Mouse (Mus musculus) spleen, adult 2 months (tissue): Measurements from ENCODE around the gene Shox2. TPM values are rescaled to one million over a fixed set of nuclear protein-coding genes. Genes with fewer than 3 reads are reported as not detected.

Experiments used
- DNase-seq, 2 experiments: peaks; one replicate each; pipeline versions ENCODE4 v3.0.0 to v3.0.0-alpha.2; 2012 to 2021; ENCODE audit warnings: low spot score in 2 of 2, low read depth in 1 of 2
- H3K27ac ChIP-seq: fragments of 200-500 bp; 2 replicates; pipeline ENCODE4 v1.5.1; 2012; ENCODE audit warnings: low read length, inconsistent platforms; ENCODE audit not compliant: insufficient read depth
- H3K27me3 ChIP-seq: fragments of 200-500 bp; 2 replicates; pipeline ENCODE4 v1.6.1; 2012; ENCODE audit warnings: mild to moderate bottlenecking, moderate library complexity, low read length, inconsistent platforms; ENCODE audit not compliant: control insufficient read depth, insufficient read depth
- H3K36me3 ChIP-seq: fragments of 200-500 bp; 2 replicates; pipeline ENCODE4 v1.6.1; 2012; ENCODE audit warnings: mild to moderate bottlenecking, low read length, inconsistent platforms; ENCODE audit not compliant: control insufficient read depth, insufficient read depth
- H3K4me1 ChIP-seq: fragments of 200-500 bp; 2 replicates; pipeline ENCODE4 v1.6.1; 2011; ENCODE audit warnings: inconsistent platforms; ENCODE audit not compliant: control insufficient read depth, insufficient read depth, insufficient read length
- H3K4me3 ChIP-seq: fragments of 200-500 bp; 2 replicates; pipeline ENCODE4 v1.5.1; 2011; ENCODE audit warnings: mild to moderate bottlenecking, inconsistent platforms; ENCODE audit not compliant: insufficient read depth, insufficient read length; ENCODE audit errors: extremely low read depth
- CTCF ChIP-seq: fragments of 200-500 bp; IDR thresholded peaks from 2 replicates; pipeline ENCODE4 v1.5.1; 2011; ENCODE audit warnings: mild to moderate bottlenecking, inconsistent platforms; ENCODE audit not compliant: insufficient read depth, insufficient read length, insufficient replicate concordance; ENCODE audit errors: extremely low read depth
- POLR2A ChIP-seq: fragments of 200-500 bp; IDR thresholded peaks from 2 replicates; pipeline ENCODE4 v1.6.1; 2011; ENCODE audit warnings: low read depth, low read length, inconsistent platforms
- WGBS: fragments of 180-500 bp; shearing (Covaris S2); methylation state at CpG from one replicate; pipeline ENCODE4 v1.1.7; 2018; 5-methylcytosine and 5-hydroxymethylcytosine counted together
- polyA plus RNA-seq: library from polyadenylated mRNA; depleted of rRNA; stranded (reverse); fragments of >200 nt; gene quantifications from 2 replicates; pipeline ENCODE4 v1.2.3, GENCODE M21; 2012; rRNA removed

The Shox2 gene
- polyA plus RNA-seq, 1 experiment, result not detected

DNA sequence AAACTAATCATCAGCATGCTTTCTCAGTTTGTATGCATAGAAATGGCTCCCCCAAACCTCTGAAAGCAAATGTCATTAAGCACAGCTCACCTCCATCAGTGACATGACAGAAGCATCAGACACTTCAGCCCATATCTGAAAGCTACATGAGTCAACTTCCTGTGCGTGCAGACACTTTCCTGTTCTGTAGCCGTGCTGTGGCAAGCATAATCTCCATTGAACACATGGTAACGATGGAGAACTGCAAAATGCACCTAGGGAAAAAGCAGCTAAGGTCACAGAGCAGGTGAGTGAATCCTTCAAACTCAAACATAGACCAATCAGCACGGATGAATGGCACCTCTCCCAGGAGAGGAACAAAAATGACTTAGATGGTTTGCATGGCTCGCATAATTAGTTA lies 21.6 kb downstream of the Shox2 start:
- H3K27ac ChIP-seq, result no peak overlapping the region
- H3K4me1 ChIP-seq, result no peaks in the 10 kb centered on the region
- TF ChIP-seq POLR2A, result no peak
- TF ChIP-seq CTCF, result no peak
- WGBS, result 29% methylated on average over 5 of the region's 5 CpGs
- no peaks in the 10 kb centered on the region for H3K36me3 ChIP-seq
- no peak overlapping the region for H3K4me3 ChIP-seq
- no peak for DNase-seq
- no peaks in the 10 kb centered on the region for H3K27me3 ChIP-seq

DNA sequence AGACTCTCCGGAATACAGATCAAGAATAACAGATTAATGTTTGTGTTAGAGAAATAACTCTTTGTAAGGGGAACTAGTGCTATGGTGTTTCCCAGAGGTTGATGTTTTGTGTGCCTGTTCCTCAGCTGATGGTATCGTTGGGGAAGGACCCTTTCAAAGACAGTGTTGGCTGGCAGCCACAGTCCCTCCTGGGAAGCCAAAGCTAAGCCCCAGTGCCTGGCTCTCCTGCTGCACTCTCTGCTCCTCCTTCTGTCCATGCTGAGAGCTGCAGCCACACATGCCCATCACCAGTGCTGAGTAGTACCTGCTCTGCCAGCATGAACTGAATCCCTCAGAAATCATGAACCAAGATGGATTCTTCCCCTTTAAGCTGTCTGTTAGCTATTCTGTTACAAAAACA lies 26.4 kb downstream of the Shox2 start:
- Histone ChIP-seq H3K27me3 (no peaks in the 10 kb centered on the region), H3K36me3 (no peaks in the 10 kb centered on the region), H3K4me3 (no peak overlapping the region), H3K4me1 (no peaks in the 10 kb centered on the region), H3K27ac (no peak overlapping the region)
- 55% methylated on average over 2 of the region's 2 CpGs for WGBS
- no peak for DNase-seq
- TF ChIP-seq POLR2A, result no peak
- TF ChIP-seq CTCF, result no peak

DNA sequence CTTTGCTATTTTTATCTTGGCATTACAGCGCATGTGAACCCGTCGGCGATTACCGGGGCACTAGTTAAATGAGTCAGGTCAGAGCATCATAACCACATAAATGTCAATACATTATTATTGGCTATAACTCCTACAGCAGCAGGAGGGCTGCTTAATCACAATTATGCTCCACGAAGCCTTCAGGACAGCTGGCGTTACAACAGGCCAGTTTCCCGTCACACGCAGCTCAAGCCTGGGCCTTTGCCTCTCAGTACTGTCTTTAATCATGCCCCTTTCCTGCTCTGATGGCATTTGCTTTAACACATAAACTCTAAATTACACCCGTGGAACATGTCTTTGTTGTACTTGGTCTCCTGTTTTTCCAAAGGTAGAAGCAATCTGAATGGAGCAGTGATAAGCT lies 41.9 kb downstream of the Shox2 start:
- Histone ChIP-seq H3K4me1 (no peaks in the 10 kb centered on the region), H3K36me3 (no peaks in the 10 kb centered on the region), H3K27ac (no peak overlapping the region), H3K4me3 (no peak overlapping the region), H3K27me3 (no peaks in the 10 kb centered on the region; the same call in 1 of the 2 replicates)
- DNase-seq, result no peak
- WGBS, result 82% methylated on average over 10 of the region's 10 CpGs
- TF ChIP-seq CTCF (no peak), POLR2A (no peak)

DNA sequence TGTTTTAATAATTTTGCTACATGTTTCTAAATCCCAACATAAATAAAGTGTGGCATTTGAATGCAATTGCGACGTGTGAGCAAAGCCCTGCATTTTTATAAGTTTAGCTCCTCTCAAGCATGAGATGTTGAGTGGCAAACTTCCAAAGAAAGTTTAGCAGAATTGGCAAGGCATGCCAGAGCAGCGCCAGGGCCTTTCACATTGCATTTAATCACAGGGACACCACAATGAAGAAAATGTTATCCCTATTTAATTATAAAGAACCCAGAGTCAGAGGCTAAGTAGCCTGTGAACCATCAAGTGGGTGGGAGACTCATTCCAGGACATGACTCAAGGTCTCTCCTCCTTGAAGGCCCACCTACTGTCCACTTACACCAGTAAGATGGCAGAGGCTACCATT lies 59.1 kb downstream of the Shox2 start:
- no peak overlapping the region for H3K27ac ChIP-seq
- H3K4me3 ChIP-seq, result no peak overlapping the region
- no peak for TF ChIP-seq CTCF
- no peak for TF ChIP-seq POLR2A
- DNase-seq, result no peak
- WGBS, result 82% methylated on average over 3 of the region's 3 CpGs
- H3K4me1 ChIP-seq, result no peaks in the 10 kb centered on the region
- H3K36me3 ChIP-seq, result no peaks in the 10 kb centered on the region
- H3K27me3 ChIP-seq, result no peaks in the 10 kb centered on the region

Other genes with a start within 250 kb of the Shox2 start
- 2.1 and 2.2 TPM in 2 replicates for gene Rsrc1, start 381 bp downstream of the Shox2 start, polyA plus RNA-seq